Comparison of ENCODE assay signal across 18 mouse cellular contexts in the genomic region with DNA sequence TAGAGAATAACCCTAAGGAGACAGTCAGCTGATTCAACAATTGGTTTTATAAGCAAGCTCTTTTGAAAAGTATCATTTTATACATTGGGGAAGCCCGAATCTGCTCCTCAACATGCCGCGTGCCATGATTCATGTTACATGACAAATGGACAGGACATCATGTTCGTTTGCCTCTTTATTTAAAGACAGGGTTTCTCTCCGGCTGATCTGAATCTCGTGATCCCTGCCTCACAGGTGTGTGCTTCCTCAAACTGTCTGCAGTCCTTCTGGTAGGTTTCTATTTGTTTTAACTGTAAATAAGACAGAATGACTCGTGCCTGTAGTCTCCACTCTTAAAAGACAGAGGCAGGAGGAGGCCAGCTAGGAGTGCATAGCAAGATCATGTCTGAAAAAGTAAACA. TPM values are rescaled to one million over a fixed set of nuclear protein-coding genes. Genes with fewer than 3 reads are reported as not detected.
DNase-seq lines count a peak whose midpoint lies in the region; ATAC-seq and TF ChIP-seq lines count a peak whose summit lies in the region.
"Had no signal": no experiment of that assay in that cellular context is flagged by ENCODE, and none has a peak within 500 bp of the region (broad histone marks: within the 10 kb centered on the region; RNA-seq: fewer than 3 reads in every experiment).

No protein-coding gene starts in this region.

- TF ChIP-seq EP300 in MEL (IDR thresholded peaks at IDR 0.05; ENCODE audit: low read depth in 1 of 2, low read length in 2 of 2) = no peak

- TF ChIP-seq POLR2A in MEL (IDR thresholded peaks at IDR 0.05; ENCODE audit: control insufficient read depth in 1 of 2, insufficient read depth in 1 of 2, low read depth in 1 of 2, low read length in 2 of 2, poor library complexity in 1 of 2) = no peak

- peaks cover 57% of the 10 kb centered on the region for H3K79me2 ChIP-seq in MEL (ENCODE audit: control insufficient read depth, insufficient read depth, low read length, poor library complexity)

- no peaks in the 10 kb centered on the region for H3K27me3 ChIP-seq in heart, embryonic 16.5 days (ENCODE audit: control insufficient read depth, insufficient read depth, low read length)
- no peaks in the 10 kb centered on the region for H3K27me3 ChIP-seq in heart, embryonic 12.5 days (replicated peaks)
- H3K27me3 ChIP-seq in MEL (ENCODE audit: control insufficient read depth in 1 of 2, insufficient read depth in 2 of 2, low read length in 2 of 2) = no peaks in the 10 kb centered on the region
- no peaks in the 10 kb centered on the region for H3K27me3 ChIP-seq in liver, embryonic 15.5 days
- H3K27me3 ChIP-seq: neural tube, embryonic 15.5 days had no signal

- no peak for TF ChIP-seq CTCF in MEL (IDR thresholded peaks at IDR 0.05 in 2 of 3, conservative IDR thresholded peaks at IDR 0.05 in 1 of 3; ENCODE audit: control insufficient read depth in 1 of 3, insufficient read depth in 1 of 3, low read depth in 2 of 3, low read length in 3 of 3, poor library complexity in 1 of 3, severe bottlenecking in 1 of 3)

- no peak for TF ChIP-seq RAD21 in MEL (IDR thresholded peaks at IDR 0.05; ENCODE audit: low read depth, low read length)

- H3K4me1 ChIP-seq in heart, embryonic 16.5 days (ENCODE audit: control insufficient read depth, insufficient read depth, low read length) = peaks cover 27% of the 10 kb centered on the region
- peaks cover 31% of the 10 kb centered on the region for H3K4me1 ChIP-seq in heart, embryonic 12.5 days (replicated peaks)
- H3K4me1 ChIP-seq in MEL (ENCODE audit: control insufficient read depth in 1 of 2, insufficient read depth in 2 of 2, low read length in 2 of 2) = peaks cover 22 to 27% of the 10 kb centered on the region in 2 experiments
- H3K4me1 ChIP-seq in liver, embryonic 15.5 days (replicated peaks) = peaks cover 78% of the 10 kb centered on the region

- no peak for ATAC-seq in heart, embryonic 16.5 days (replicated peaks; ENCODE audit: extremely low read depth, insufficient read depth, low FRiP score)
- ATAC-seq in heart, embryonic 12.5 days (ENCODE audit: insufficient number of reproducible peaks, low FRiP score) = no peak
- ATAC-seq in liver, embryonic 15.5 days (ENCODE audit: insufficient read depth) = no peak
- ATAC-seq: hindbrain, postnatal 0 days had no signal

- no peak overlapping the region for H3K4me2 ChIP-seq in heart, embryonic 16.5 days (ENCODE audit: low read depth, low read length)
- no peak overlapping the region for H3K4me2 ChIP-seq in heart, embryonic 12.5 days
- H3K4me2 ChIP-seq in liver, embryonic 15.5 days = peak overlapping the region; percentile 63
- H3K4me2 ChIP-seq: midbrain, embryonic 11.5 days; neural tube, embryonic 15.5 days had no signal

- H3K9ac ChIP-seq in heart, embryonic 16.5 days (ENCODE audit: low read length) = no peak overlapping the region
- H3K9ac ChIP-seq in heart, embryonic 12.5 days = no peak overlapping the region
- H3K9ac ChIP-seq in MEL (ENCODE audit: control insufficient read depth, low read depth, low read length, poor library complexity, severe bottlenecking) = peak overlapping the region; percentile 74
- peak overlapping the region; percentile 35; the same call in 1 of the 2 replicates for H3K9ac ChIP-seq in liver, embryonic 15.5 days
- H3K9ac ChIP-seq: neural tube, embryonic 15.5 days had no signal

- peak overlapping the region; percentile 42 for H3K27ac ChIP-seq in heart, embryonic 16.5 days (ENCODE audit: low read length)
- H3K27ac ChIP-seq in heart, embryonic 12.5 days (ENCODE audit: poor library complexity, severe bottlenecking) = no peak overlapping the region
- peak overlapping the region; percentile 87 for H3K27ac ChIP-seq in MEL (ENCODE audit: control insufficient read depth, low read depth, low read length)
- H3K27ac ChIP-seq in liver, embryonic 15.5 days (replicated peaks) = peak overlapping the region; percentile 95
- H3K27ac ChIP-seq: hindbrain, postnatal 0 days; neural tube, embryonic 15.5 days had no signal

- DNase-seq in A20 (ENCODE audit: low read depth, low spot score) (peak; percentile 86), MEL (ENCODE audit: low read depth, low spot score) (peak; percentile 57)
- DNase-seq in cerebellum, postnatal 14 days = no peak
- no peak for DNase-seq in embryo, embryonic 10 days (ENCODE audit: low spot score)
- DNase-seq: adrenal gland, adult 8-10 months; cerebellum, adult 2 months; gastrocnemius, postnatal 25 days; kidney, adult 2 months; kidney, postnatal 36 days; layer of hippocampus, adult 9-11 months; right cerebral cortex, postnatal 25 days had no signal

- no peaks in the 10 kb centered on the region for H3K36me3 ChIP-seq in heart, embryonic 16.5 days (ENCODE audit: control insufficient read depth, insufficient read depth)
- no peaks in the 10 kb centered on the region for H3K36me3 ChIP-seq in heart, embryonic 12.5 days
- peaks cover 5 to 40% of the 10 kb centered on the region in 2 experiments; a peak in 3 of 4 replicates for H3K36me3 ChIP-seq in MEL (ENCODE audit: control insufficient read depth in 1 of 2, insufficient read depth in 2 of 2, low read length in 2 of 2)
- peaks cover 18% of the 10 kb centered on the region for H3K36me3 ChIP-seq in liver, embryonic 15.5 days (replicated peaks)
- H3K36me3 ChIP-seq: heart, embryonic 10.5 days; neural tube, embryonic 15.5 days had no signal

- H3K4me3 ChIP-seq in heart, embryonic 16.5 days (ENCODE audit: low read length) = no peak overlapping the region
- no peak overlapping the region for H3K4me3 ChIP-seq in heart, embryonic 12.5 days
- peak overlapping the region; percentile 59 to 64 for H3K4me3 ChIP-seq in MEL (ENCODE audit: control insufficient read depth in 1 of 2, insufficient read depth in 1 of 2, low read depth in 2 of 2, low read length in 2 of 2)
- peak overlapping the region; percentile 57 for H3K4me3 ChIP-seq in liver, embryonic 15.5 days (replicated peaks)
- H3K4me3 ChIP-seq: heart, embryonic 10.5 days; neural tube, embryonic 15.5 days had no signal

- no peaks in the 10 kb centered on the region for H3K9me3 ChIP-seq in heart, embryonic 16.5 days (replicated peaks; ENCODE audit: control insufficient read depth, low read length)
- no peaks in the 10 kb centered on the region for H3K9me3 ChIP-seq in heart, embryonic 12.5 days (replicated peaks)
- H3K9me3 ChIP-seq in MEL (replicated peaks; ENCODE audit: insufficient read depth, low read length) = no peaks in the 10 kb centered on the region
- no peaks in the 10 kb centered on the region for H3K9me3 ChIP-seq in liver, embryonic 15.5 days (replicated peaks)
- H3K9me3 ChIP-seq: heart, embryonic 10.5 days; neural tube, embryonic 15.5 days had no signal

- WGBS in heart, embryonic 16.5 days = 63% methylated on average over 7 of the region's 7 CpGs
- 69% methylated on average over 7 of the region's 7 CpGs for WGBS in heart, embryonic 12.5 days
- 46% methylated on average over 7 of the region's 7 CpGs for WGBS in liver, embryonic 15.5 days (ENCODE audit: insufficient replicate concordance)

TF ChIP-seq in MEL, 35 proteins besides CTCF, POLR2A, EP300 and RAD21:
- TF ChIP-seq MAX (IDR thresholded peaks at IDR 0.05; ENCODE audit: low read length) = no peak
- no peak for TF ChIP-seq E2F4 (IDR thresholded peaks at IDR 0.05; ENCODE audit: borderline replicate concordance, low read depth, low read length)
- peak; percentile 57; the same call in 1 of the 2 replicates for TF ChIP-seq BHLHE40 (IDR thresholded peaks at IDR 0.05; ENCODE audit: borderline replicate concordance, low read depth, low read length)
- TF ChIP-seq RCOR1 (IDR thresholded peaks at IDR 0.05; ENCODE audit: low read depth, low read length) = no peak
- no peak for TF ChIP-seq POLR2AphosphoS2 (IDR thresholded peaks at IDR 0.05; ENCODE audit: low read length)
- TF ChIP-seq SIN3A (IDR thresholded peaks at IDR 0.05; ENCODE audit: low read length) = peak; percentile 52
- TF ChIP-seq TBP (IDR thresholded peaks at IDR 0.05; ENCODE audit: low read depth, low read length) = no peak
- no peak for TF ChIP-seq NELFE (IDR thresholded peaks at IDR 0.05; ENCODE audit: low read depth, low read length)
- TF ChIP-seq MXI1 (IDR thresholded peaks at IDR 0.05; ENCODE audit: low read depth, low read length) = peak; percentile 47; the same call in 1 of the 2 replicates
- no peak for TF ChIP-seq ZNF384 (IDR thresholded peaks at IDR 0.05; ENCODE audit: low read depth, low read length)
- TF ChIP-seq MAZ (IDR thresholded peaks at IDR 0.05; ENCODE audit: low read depth, low read length) = no peak
- 0 out of 2 replicates have a peak, but pooled peaks have one; percentile 16 for TF ChIP-seq CHD1 (IDR thresholded peaks at IDR 0.05; ENCODE audit: low read depth, low read length)
- TF ChIP-seq ELF1 (IDR thresholded peaks at IDR 0.05; ENCODE audit: low read depth, low read length) = no peak
- no peak for TF ChIP-seq USF1 (IDR thresholded peaks at IDR 0.05; ENCODE audit: low read depth, low read length)
- TF ChIP-seq HCFC1 (IDR thresholded peaks at IDR 0.05; ENCODE audit: low read depth, low read length) = no peak
- TF ChIP-seq ETS1 (IDR thresholded peaks at IDR 0.05; ENCODE audit: low read depth, low read length) = 0 out of 2 replicates have a peak, but pooled peaks have one; percentile 3
- no peak for TF ChIP-seq GATA1 (IDR thresholded peaks at IDR 0.05; ENCODE audit: low read depth, low read length)
- no peak for TF ChIP-seq ZKSCAN1 (IDR thresholded peaks at IDR 0.05; ENCODE audit: low read depth, low read length)
- no peak for TF ChIP-seq USF2 (IDR thresholded peaks at IDR 0.05; ENCODE audit: borderline replicate concordance in 1 of 2, insufficient read depth in 1 of 2, low read depth in 1 of 2, low read length in 2 of 2)

RNA-seq across cellular contexts. Expression of gene Zfp217, which starts 0.9 kb away (rescaled TPM):
- polyA plus RNA-seq in heart, embryonic 16.5 days (2015; fragmentation: Nextera tagmentation; extraction: Ambion mirVana) = 3.2 and 3.6 TPM in 2 replicates
- polyA plus RNA-seq in heart, embryonic 12.5 days (2016; fragmentation: Nextera tagmentation; extraction: Ambion mirVana) = 3.5 and 3.7 TPM in 2 replicates
- total RNA-seq in MEL (2012; rRNA removed) = 21.7 and 29.3 TPM in 2 replicates
- 10 to 100 TPM; 25.5 to 34.9 TPM for polyA plus RNA-seq in MEL (2012; ENCODE audit: insufficient read depth in 1 of 2, insufficient read length in 2 of 2, low read depth in 1 of 2, low replicate concordance in 2 of 2, missing spikeins in 1 of 2)
- polyA plus RNA-seq in liver, embryonic 15.5 days (2015; fragmentation: Nextera tagmentation; extraction: Ambion mirVana) = 3.4 and 4.7 TPM in 2 replicates

Comparison
In these comparisons a context has a peak if more than half of its experiments do, and no peak if none do; other contexts are left out.
1. H3K4me3 ChIP-seq: peak in MEL (2 of 2) and liver, embryonic 15.5 days (single experiment); none in heart, embryonic 16.5 days (single experiment) and heart, embryonic 12.5 days (single experiment).
2. H3K9ac ChIP-seq: peak in MEL (single experiment) and liver, embryonic 15.5 days (single experiment); none in heart, embryonic 16.5 days (single experiment) and heart, embryonic 12.5 days (single experiment).
3. DNase-seq: peak in A20 (single experiment) and MEL (single experiment); none in cerebellum, postnatal 14 days (0 of 2) and embryo, embryonic 10 days (single experiment).